Mouse (Mus musculus) cortical plate, adult 2 months (tissue): ENCODE data around the gene Psrc1.

Experiments
- CTCF ChIP-seq: fragments of 200-500 bp; IDR thresholded peaks from 2 replicates; pipeline ENCODE4 v1.5.1; 2011; ENCODE audit warnings: mild to moderate bottlenecking, control low read depth, low read length; ENCODE audit not compliant: insufficient read depth; ENCODE audit errors: extremely low read depth
- POLR2A ChIP-seq: fragments of 200-500 bp; IDR thresholded peaks from 2 replicates; pipeline ENCODE4 v1.6.1; 2011; ENCODE audit warnings: mild to moderate bottlenecking, low read length, control low read depth; ENCODE audit not compliant: insufficient read depth; ENCODE audit errors: extremely low read depth

DNA sequence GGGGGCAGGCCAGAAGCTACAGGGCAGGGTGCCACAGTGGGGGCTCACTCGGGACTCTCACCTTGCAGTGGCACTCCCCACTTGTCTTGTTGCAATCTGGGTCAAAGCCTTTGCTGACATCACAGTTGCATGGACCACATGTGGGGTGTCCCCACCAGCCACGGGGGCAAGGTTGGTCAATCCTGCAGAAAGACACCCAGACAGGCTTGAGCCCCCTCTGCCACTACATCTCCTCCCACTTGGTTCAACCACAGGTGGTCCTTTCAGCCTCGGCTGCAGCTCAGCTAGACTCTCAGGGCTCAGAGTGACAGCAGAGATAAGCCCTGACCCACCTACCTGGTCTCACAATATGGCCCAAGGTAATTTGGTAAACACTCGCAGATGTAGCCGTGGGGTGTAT is 16.8 kb downstream of the Psrc1 start:
- no peak for TF ChIP-seq CTCF
- TF ChIP-seq POLR2A: no peak
